Mouse (Mus musculus) brain, embryonic 14.5 days (tissue): ENCODE results near the gene Tnrc6c. TPM values are rescaled to one million over a fixed set of nuclear protein-coding genes. Genes with fewer than 3 reads are reported as not detected.

Experiments
- DNase-seq: peaks from one replicate; pipeline ENCODE4 v3.0.0-alpha.2; 2011; ENCODE audit warnings: low read depth
- CTCF ChIP-seq: fragments of 200-500 bp; IDR thresholded peaks from 2 replicates; pipeline ENCODE4 v1.5.1; 2012; ENCODE audit warnings: inconsistent platforms, mild to moderate bottlenecking, moderate library complexity, borderline replicate concordance; ENCODE audit not compliant: insufficient read depth, insufficient read length; ENCODE audit errors: extremely low read depth
- POLR2A ChIP-seq: fragments of 200-500 bp; IDR thresholded peaks from 2 replicates; pipeline ENCODE4 v1.6.1; 2012; ENCODE audit warnings: mild to moderate bottlenecking, inconsistent platforms, borderline replicate concordance; ENCODE audit not compliant: poor library complexity, insufficient read depth, insufficient read length, severe bottlenecking; ENCODE audit errors: extremely low read depth
- polyA plus RNA-seq: library from polyadenylated mRNA; depleted of rRNA; stranded (reverse); fragments of >200 nt; gene quantifications from 2 replicates; pipeline ENCODE4 v1.2.3, GENCODE M21; 2012; rRNA removed

The Tnrc6c gene
- polyA plus RNA-seq: 54.3 and 82.0 TPM in 2 replicates

DNA sequence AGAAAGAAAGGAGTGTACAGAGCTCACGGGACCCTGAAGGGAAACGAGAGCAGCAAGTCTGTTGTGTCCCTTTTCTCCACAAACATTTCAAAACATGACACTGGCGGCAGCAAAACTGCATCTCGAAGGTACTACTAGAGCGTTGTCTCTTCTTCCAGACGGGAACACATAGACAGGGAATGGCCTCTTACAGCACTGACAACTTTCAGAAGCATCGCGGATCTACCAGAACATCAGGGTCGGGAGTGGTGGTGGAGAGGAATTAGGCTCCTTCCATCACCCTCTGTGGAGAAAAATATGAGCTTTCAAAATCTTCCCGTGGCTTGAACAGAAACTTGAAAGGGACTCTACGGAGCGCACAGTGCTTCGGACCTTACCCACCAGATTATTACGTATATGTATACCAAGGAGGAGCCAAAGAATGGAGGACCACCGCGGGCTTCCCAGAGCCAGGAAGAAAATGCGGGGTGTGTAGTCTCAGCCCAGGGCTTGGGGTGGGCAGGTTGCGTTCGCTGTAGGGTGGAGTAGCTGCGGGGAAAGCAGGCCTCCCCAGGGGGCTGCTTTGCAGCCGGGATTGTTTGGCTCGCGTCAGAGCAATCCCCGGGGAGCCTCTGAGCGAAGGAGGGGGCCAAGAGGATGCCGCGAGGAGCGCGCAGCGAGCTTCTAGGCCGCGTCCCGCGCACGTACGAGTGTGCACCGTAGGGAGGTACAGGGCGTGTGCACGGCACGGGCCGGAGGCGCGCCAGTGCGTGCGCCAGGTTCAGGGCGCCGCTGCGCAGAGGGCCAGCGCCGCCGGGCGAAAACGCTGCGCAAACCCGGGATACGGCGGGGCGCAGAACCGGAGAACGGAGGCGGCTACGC is at the start of gene Tnrc6c:
Gene Tnrc6c, plus strand, starts transcription at position 799 of the 861 bp plus-strand sequence.
- DNase-seq: peak; percentile 96
- TF ChIP-seq CTCF (no peak), POLR2A (no peak)

DNA sequence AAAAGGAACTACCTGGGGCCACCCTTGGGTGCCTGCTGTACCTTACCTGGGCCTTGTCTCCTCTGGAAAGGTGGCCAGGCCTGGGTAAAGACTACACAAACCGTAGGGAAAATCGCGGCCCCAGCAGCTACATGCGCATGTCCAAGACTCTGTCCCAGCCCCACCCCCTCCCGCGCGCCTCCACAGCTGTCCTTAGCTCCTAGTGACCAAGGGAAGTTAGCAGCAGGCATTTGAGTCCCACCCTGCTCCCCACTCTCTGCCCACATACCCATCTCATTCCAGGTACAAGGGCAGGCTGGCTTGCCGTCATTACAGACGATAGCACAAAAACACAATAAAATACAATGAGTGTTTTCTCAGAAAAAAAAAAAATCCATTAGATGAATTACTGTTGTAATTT is 48.0 kb upstream of the Tnrc6c start:
- no peak for TF ChIP-seq CTCF
- no peak for TF ChIP-seq POLR2A
- DNase-seq: no peak

GRCm38 (mm10) chr11:117606605-117607203 is 47.4 kb upstream of the Tnrc6c start:
- TF ChIP-seq CTCF (no peak), POLR2A (no peak)
- DNase-seq: peak; percentile 67

- no peak for TF ChIP-seq CTCF
- no peak for TF ChIP-seq POLR2A
- peak; percentile 65 for DNase-seq
These were observed 45.8 kb upstream of the Tnrc6c start for GRCm38 (mm10) chr11:117608141-117608789.

- DNase-seq: no peak
- TF ChIP-seq CTCF (no peak), POLR2A (no peak)
These were observed 45.1 kb upstream of the Tnrc6c start for GRCm38 (mm10) chr11:117608976-117609375.

DNA sequence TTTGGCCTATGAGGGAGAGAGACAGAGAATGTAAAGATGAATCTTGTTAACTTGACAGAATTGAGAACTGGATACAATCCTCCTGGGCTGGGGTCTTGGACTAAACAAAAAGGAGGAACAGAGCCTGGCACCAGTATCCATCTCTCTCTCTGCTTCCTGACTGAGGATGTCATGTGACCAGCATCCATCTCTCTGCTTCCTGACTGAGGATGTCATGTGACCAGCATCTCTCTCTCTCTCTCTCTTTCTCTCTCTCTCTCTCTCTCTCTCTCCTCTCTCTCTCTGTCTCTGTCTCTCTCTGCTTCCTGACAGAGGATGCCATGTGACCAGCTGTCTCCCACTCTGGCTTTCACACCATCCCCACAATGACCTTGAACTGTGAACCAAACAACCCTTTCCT is 43.5 kb upstream of the Tnrc6c start:
- TF ChIP-seq POLR2A (no peak), CTCF (no peak)
- DNase-seq: no peak

GRCm38 (mm10) chr11:117611068-117611467 is 43.0 kb upstream of the Tnrc6c start:
- DNase-seq: peak; percentile 60
- no peak for TF ChIP-seq POLR2A
- no peak for TF ChIP-seq CTCF

DNA sequence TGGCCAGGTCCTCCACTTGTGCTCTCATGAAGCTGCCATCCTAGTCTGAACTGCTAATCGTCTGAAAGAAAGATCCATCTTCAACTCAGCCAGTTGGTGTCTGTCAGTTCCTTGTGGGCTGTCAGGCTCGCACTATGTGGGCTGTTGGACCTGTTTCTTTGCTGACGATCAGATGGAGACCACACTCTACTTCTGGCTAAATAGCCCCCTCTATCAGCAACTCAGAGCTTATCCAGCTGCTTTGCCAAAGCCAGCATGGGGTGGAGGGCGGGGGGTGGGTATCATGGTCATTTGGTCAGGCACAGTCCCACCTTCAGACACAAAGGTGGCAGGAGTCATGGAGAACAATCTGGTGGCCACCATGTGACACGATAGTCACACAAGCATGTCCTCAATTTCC is 42.2 kb upstream of the Tnrc6c start:
- TF ChIP-seq CTCF (no peak), POLR2A (no peak)
- peak; percentile 44 for DNase-seq

DNA sequence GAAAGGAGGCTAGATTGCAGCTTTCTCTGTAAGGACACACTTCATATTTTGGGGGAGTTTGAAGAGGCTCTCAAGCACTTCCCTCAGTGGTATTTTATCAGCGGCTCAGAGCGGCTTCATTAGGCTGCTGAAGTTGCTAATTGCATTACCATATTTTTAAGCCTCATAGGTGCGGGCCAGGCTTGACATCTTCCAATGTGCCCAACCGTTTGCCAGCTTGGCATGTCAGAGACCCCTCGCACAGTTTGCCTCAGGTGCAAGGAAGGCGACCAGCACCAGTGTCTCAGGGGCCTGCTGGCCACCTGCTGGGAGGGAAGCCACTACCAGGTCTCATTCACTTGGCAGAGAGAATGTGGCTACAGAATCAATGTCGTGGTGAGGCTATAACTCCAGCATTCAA is 41.2 kb upstream of the Tnrc6c start:
- peak; percentile 68 for DNase-seq
- no peak for TF ChIP-seq POLR2A
- TF ChIP-seq CTCF: no peak

GRCm38 (mm10) chr11:117617368-117617908 is 36.7 kb upstream of the Tnrc6c start:
- peak; percentile 71 for DNase-seq

GRCm38 (mm10) chr11:117618214-117618613 is 35.9 kb upstream of the Tnrc6c start:
- TF ChIP-seq POLR2A (no peak), CTCF (no peak)
- peak; percentile 49 for DNase-seq

More at GRCm38 (mm10) chr11:117617368-117617908, 36.7 kb upstream of the Tnrc6c start:
- TF ChIP-seq CTCF (no peak), POLR2A (no peak)

GRCm38 (mm10) chr11:117618774-117619173 is 35.3 kb upstream of the Tnrc6c start:
- TF ChIP-seq CTCF (no peak), POLR2A (no peak)
- peak; percentile 35 for DNase-seq

GRCm38 (mm10) chr11:117619581-117619980 is 34.5 kb upstream of the Tnrc6c start:
- DNase-seq: no peak
- TF ChIP-seq POLR2A: no peak
- TF ChIP-seq CTCF: no peak
